Mouse (Mus musculus) urinary bladder, postnatal 14 days (tissue): ENCODE measurements around the gene Sdk1.
A peak's percentile ranks its signal among the peaks of the same experiment; 100 is the strongest.

Experiments
- DNase-seq: peaks from one replicate; pipeline ENCODE4 v3.0.0; 2021; ENCODE audit warnings: low spot score

The Sdk1 gene

DNA sequence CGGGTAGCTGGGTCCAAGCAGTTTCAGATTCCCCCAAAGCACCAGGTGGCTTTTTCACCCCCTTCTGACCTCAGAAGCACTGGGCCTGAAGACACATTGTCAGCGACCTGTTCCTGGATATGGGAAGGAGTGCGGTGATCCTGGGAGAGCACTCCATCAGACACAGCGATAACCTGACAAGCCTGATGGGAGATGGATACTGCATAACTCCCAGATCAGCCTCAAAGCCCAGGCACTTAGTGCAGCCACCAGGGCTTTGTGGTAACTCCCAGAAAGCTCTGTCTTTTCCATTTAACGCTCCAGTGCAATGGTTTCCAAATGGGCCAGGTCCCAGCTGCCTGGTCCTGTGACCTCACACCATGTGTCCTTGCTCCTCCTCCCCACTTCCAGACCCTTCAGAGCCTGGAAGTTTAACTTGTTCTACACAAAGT lies 886.9 kb downstream of the Sdk1 start:
- no peak for DNase-seq

- no peak for DNase-seq
Measured at GRCm38 (mm10) chr5:142130004-142130403, 888.7 kb downstream of the Sdk1 start.

DNA sequence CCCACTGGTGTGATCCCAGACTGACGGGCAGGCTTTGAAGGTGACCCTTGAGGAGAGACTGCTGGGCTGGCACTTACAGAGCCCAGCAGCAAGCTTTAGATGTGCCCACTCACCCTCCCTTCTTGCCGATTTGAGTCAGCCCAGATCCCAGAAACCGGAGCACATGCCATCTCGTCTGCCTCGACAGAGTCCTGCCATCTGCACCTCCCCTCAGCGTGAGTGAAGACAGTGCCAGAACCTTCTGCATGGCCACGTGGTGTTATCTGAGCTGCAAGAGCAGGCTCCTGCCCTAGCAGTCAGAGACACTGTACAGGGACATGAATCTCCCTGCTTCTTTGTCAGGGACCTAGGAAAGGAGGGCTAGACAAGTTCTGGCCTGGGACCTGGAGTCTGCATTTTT lies 898.7 kb downstream of the Sdk1 start:
- DNase-seq, result no peak

GRCm38 (mm10) chr5:142149594-142149993 lies 908.3 kb downstream of the Sdk1 start:
- no peak for DNase-seq

GRCm38 (mm10) chr5:142150756-142151155 lies 909.5 kb downstream of the Sdk1 start:
- no peak for DNase-seq

GRCm38 (mm10) chr5:142156868-142157852 lies 915.9 kb downstream of the Sdk1 start:
- DNase-seq, result no peak

DNA sequence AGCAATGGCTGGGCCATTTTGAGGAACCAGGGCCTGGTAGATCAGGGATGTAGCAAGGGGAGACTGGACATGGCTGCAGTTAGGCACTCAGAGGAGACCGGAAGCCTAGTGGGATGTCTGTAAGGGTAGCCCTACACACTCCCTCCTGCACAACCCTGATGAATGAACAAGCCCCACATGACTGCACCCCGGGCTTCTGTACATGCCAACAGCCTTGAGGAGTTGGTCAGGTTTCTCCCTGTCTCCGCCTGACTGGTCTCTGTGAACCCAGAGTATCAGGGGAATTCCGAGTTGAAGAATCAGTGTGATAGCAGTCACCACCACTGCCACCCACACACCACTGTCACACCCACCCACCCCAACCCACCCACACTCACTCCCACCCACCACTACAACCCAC lies 922.2 kb downstream of the Sdk1 start:
- DNase-seq, result no peak

DNA sequence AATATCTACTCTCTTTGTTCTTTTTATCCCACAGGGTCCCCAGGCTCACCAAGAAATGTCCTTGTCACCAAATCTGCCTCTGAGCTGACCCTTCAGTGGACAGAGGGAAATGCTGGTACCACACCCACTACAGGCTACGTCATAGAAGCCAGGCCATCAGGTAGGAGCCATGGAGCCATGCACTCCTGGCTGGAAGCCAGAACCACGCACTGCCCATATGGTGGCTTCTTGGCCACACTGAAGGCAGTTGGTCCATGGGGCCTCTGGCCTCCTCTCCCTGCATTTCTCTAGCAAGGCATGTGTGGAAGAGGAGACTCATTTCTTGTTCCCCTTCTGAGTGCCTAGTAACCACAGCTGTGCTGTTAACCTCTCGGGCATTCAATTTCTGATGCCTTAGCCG lies 932.3 kb downstream of the Sdk1 start:
- no peak for DNase-seq

DNA sequence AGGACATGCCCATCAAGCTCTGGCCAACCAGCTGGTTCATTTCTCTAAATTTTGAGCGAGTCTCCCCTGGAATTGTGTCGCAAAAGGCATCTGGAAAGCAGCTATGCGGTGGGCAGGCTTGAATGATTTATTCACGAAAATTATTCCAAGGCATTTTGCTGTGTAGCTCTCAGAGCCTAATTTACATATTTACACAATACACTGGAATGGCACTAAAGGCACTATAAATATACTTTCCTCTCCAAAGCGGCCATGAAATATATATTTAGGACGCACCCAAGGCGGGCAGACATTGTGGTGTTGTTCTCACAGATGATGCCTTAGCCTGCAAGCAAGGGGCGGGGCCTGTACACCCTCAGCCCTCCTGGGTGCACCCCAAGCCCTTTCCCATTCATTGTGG lies 936.9 kb downstream of the Sdk1 start:
- DNase-seq, result no peak

- DNase-seq, result no peak
Measured at GRCm38 (mm10) chr5:142179304-142179703, 938.0 kb downstream of the Sdk1 start.

GRCm38 (mm10) chr5:142181862-142182261 lies 940.6 kb downstream of the Sdk1 start:
- no peak for DNase-seq

DNA sequence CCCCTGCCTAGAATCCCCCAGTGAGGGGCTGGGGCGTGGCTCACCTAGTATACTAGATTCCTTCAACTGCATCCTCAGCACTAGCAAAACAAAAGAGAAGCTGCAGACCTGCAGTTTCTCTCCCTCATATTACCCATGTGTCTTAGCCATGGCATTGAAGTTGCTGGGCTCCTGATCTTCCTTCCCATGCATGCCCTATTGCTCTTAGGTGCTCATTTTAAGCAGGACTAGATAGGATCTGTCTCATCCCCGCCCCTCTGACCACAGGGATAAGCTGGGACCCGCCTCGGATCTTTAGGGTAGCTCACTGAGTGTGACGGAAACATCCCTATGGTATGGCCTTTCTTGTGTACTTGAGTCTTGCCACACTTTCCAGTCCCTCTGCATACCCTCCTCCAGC lies 947.5 kb downstream of the Sdk1 start:
- no peak for DNase-seq

DNA sequence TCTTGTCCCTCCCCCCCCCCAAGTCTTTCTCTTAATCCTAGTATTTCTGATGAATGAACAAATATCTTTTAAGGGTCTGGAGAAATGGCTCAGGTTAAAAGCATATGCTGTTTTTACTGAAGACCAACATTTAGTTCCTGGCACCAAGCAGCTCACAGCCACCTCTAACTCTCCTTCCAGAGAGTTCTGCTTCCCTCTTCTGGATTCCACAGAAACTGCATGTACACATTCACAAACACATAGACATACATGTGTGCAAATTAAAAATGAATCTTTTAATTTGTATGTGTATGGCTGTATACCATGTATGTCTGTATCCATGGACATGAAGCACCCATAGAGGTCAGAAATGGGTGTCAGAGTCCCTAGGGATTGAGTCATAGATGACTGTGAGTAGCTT lies 968.6 kb downstream of the Sdk1 start:
- DNase-seq, result no peak

GRCm38 (mm10) chr5:142212252-142212651 lies 971.0 kb downstream of the Sdk1 start:
- DNase-seq, result no peak

DNA sequence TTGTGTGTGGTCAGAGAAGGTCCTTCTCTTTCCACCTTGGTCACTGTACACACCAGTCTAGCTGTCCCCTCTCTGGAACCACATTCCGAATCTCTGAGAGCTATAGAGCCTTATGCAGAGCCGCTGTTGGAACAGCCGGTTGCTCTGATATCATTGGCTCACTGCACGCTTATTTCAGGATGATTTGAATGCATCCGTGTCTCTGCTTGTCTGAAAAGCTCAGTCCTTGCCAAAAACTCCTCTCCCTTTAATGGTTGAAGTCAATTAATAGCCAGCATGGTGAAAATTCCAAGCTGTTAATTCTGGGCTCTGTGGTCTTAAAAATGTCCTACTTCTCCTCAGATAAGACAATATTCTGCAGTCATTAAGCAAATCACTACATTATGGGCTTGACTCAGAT lies 974.7 kb downstream of the Sdk1 start:
- DNase-seq, result no peak

GRCm38 (mm10) chr5:142220851-142221503 lies 979.7 kb downstream of the Sdk1 start:
- peak; percentile 11 for DNase-seq

DNA sequence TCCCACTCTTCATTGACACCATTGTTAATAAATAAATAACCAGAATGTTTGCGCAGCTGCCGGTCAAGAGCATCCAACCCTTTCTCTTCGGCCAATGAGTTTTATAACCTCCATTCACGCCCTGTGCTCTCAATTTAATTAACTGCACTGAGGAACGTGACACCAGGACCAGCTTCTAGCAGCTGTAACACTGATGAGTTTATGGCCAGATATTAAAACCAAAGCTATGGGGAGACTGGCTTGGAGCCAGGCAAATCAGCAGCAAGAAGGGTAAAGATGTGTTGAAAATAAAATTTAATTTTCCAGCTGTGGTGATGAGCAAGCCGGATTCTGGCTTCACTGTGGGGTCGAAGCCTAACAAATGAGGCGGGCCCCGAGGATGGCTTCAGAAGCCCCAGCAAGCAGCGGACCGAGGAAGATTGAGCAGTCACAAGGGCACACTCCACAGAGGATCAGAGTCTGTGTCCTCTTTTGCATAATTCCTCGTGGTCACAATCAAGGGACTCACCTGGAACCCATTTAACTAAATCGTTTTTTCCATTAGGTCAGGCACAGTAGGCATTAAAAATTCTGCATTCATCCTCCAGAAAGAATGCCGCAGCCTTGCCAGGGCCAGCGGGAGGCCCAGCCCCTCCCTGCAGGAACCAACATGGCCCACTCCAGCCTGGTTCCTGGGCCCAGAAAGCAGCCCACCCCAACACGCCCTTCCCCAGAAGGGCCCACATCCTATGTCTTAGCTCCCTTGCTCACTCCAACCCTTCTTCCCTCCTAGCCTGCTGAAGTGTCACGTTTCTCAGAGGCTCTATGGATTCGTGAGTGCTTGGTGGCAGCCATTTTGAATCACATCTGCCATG lies 987.9 kb downstream of the Sdk1 start:
- DNase-seq, result no peak

- no peak for DNase-seq
Measured at GRCm38 (mm10) chr5:142229811-142230205, 988.5 kb downstream of the Sdk1 start.

DNA sequence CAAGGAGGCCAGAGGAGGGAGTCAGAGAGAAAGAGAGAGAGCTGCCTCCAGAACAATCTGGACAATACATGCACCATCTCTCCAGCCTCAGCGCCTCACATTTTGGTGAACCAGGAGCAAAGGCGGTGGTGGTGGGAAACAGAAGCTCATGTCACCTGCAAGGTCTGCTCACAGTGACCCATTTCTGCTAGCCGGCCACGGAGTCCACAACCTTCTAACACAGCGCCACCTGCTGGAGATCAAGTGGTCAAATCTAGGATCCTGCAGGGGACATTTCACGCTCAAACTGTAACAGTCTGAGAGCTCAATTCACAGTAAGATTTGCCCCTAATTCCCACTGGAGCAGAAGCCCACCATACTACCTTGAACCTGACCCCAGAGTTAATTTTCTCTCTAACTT lies 999.0 kb downstream of the Sdk1 start:
- DNase-seq, result no peak

GRCm38 (mm10) chr5:142242597-142242996 lies 1001.3 kb downstream of the Sdk1 start:
- DNase-seq, result no peak

- no peak for DNase-seq
Measured at GRCm38 (mm10) chr5:142243069-142243468, 1001.8 kb downstream of the Sdk1 start.

GRCm38 (mm10) chr5:142256231-142256630 lies 1014.9 kb downstream of the Sdk1 start:
- DNase-seq, result no peak
